Mouse (Mus musculus) midbrain, embryonic 14.5 days (tissue): ENCODE data around the gene Exosc5. TPM values are rescaled to one million over a fixed set of nuclear protein-coding genes. Genes with fewer than 3 reads are reported as not detected.

Experiments used
- ATAC-seq: fragments of 200-750 bp; cut with Nextera tagmentation; 2 replicates; pipeline ENCODE4 v1.8.0; 2017; ENCODE audit warnings: moderate number of reproducible peaks, moderate library complexity; ENCODE audit not compliant: low FRiP score, low TSS enrichment
- DNase-seq: peaks from one replicate; pipeline ENCODE4 v3.0.0-alpha.2; 2015
- H3K27ac ChIP-seq: fragments of 300-500 bp; sonication (generic); replicated peaks from 2 replicates; pipeline ENCODE4 v1.5.1; 2014; ENCODE audit warnings: mild to moderate bottlenecking, low read depth, low read length, moderate library complexity
- H3K27me3 ChIP-seq: fragments of 300-500 bp; sonication (generic); 2 replicates; pipeline ENCODE4 v1.6.1; 2014; ENCODE audit warnings: low read length, control low read depth, mixed read lengths; ENCODE audit not compliant: control insufficient read depth, insufficient read depth
- H3K36me3 ChIP-seq: fragments of 300-500 bp; sonication (generic); 2 replicates; pipeline ENCODE4 v1.6.1; 2014; ENCODE audit warnings: low read length, control low read depth; ENCODE audit not compliant: control insufficient read depth, insufficient read depth
- H3K4me1 ChIP-seq: fragments of 300-500 bp; sonication (generic); 2 replicates; pipeline ENCODE4 v1.6.1; 2014; ENCODE audit warnings: mild to moderate bottlenecking, antibody characterized with exemption, low read length, control low read depth; ENCODE audit not compliant: control insufficient read depth, insufficient read depth
- H3K4me2 ChIP-seq: fragments of 300-500 bp; sonication (generic); 2 replicates; pipeline ENCODE4 v1.6.1; 2014; ENCODE audit warnings: mild to moderate bottlenecking, low read length, moderate library complexity
- H3K4me3 ChIP-seq: fragments of 300-500 bp; sonication (generic); replicated peaks from 2 replicates; pipeline ENCODE4 v1.5.1; 2014; ENCODE audit warnings: low read depth, low read length
- H3K9ac ChIP-seq: fragments of 300-500 bp; sonication (generic); replicated peaks from 2 replicates; pipeline ENCODE4 v1.6.1; 2014; ENCODE audit warnings: mild to moderate bottlenecking, low read length, moderate library complexity
- H3K9me3 ChIP-seq: fragments of 300-500 bp; sonication (generic); 2 replicates; pipeline ENCODE4 v1.6.1; 2016; ENCODE audit warnings: low read length, control low read depth, mixed read lengths; ENCODE audit not compliant: control insufficient read depth
- WGBS: fragments of 180-500 bp; shearing (Covaris S2); extraction: QIAGEN DNeasy Blood & Tissue Kit; methylation state at CpG from one replicate; pipeline ENCODE4 v1.1.7; 2014; 5-methylcytosine and 5-hydroxymethylcytosine counted together
- polyA plus RNA-seq: library from polyadenylated mRNA; unstranded; fragments of >200 nt; fragmentation: Nextera tagmentation; extraction: Ambion mirVana; gene quantifications from 2 replicates; pipeline ENCODE4 v1.2.1, GENCODE M21; 2014

The Exosc5 gene
- 38.3 and 41.3 TPM in 2 replicates for polyA plus RNA-seq

- DNase-seq: peak; percentile 100
- Histone ChIP-seq H3K36me3 (peaks cover 10% of the 10 kb centered on the region; the same call in 1 of the 2 replicates), H3K4me1 (peaks cover 18% of the 10 kb centered on the region), H3K9ac (peak within 1 kb of the TSS; percentile 54), H3K4me2 (peak within 1 kb of the TSS; percentile 74), H3K27ac (peak within 1 kb of the TSS; percentile 50), H3K9me3 (no peaks in the 10 kb centered on the region), H3K4me3 (peak within 1 kb of the TSS; percentile 54), H3K27me3 (no peaks in the 10 kb centered on the region)
- WGBS: under 1% methylated on average over 50 of the region's 50 CpGs
- ATAC-seq: peak; percentile 99
These were observed at the start of gene Exosc5, which contains the start of gene Bckdha for GRCm38 (mm10) chr7:25658657-25659472. Gene Exosc5 (plus strand): TSS chr7:25659164. Gene Bckdha (minus strand): TSS chr7:25658981.

GRCm38 (mm10) chr7:25610056-25610455, 48.9 kb upstream of the Exosc5 start:
- Histone ChIP-seq H3K36me3 (no peaks in the 10 kb centered on the region), H3K9ac (no peak overlapping the region), H3K27me3 (no peaks in the 10 kb centered on the region), H3K9me3 (no peaks in the 10 kb centered on the region), H3K4me1 (no peaks in the 10 kb centered on the region), H3K4me2 (no peak overlapping the region), H3K4me3 (no peak overlapping the region), H3K27ac (no peak overlapping the region)
- WGBS: 44% methylated on average over 6 of the region's 6 CpGs
- DNase-seq (no peak), ATAC-seq (no peak)

GRCm38 (mm10) chr7:25611501-25611900, 47.5 kb upstream of the Exosc5 start:
- no peak for ATAC-seq
- 39% methylated on average over 7 of the region's 7 CpGs for WGBS
- Histone ChIP-seq H3K27ac (no peak overlapping the region), H3K9ac (no peak overlapping the region), H3K4me2 (no peak overlapping the region), H3K4me1 (no peaks in the 10 kb centered on the region), H3K27me3 (no peaks in the 10 kb centered on the region), H3K36me3 (no peaks in the 10 kb centered on the region), H3K9me3 (no peaks in the 10 kb centered on the region), H3K4me3 (no peak overlapping the region)
- no peak for DNase-seq

GRCm38 (mm10) chr7:25614086-25614485, 44.9 kb upstream of the Exosc5 start:
- WGBS: 88% methylated on average over 5 of the region's 5 CpGs
- ATAC-seq (no peak), DNase-seq (no peak)
- Histone ChIP-seq H3K27ac (no peak overlapping the region), H3K36me3 (no peaks in the 10 kb centered on the region), H3K4me3 (no peak overlapping the region), H3K9me3 (no peaks in the 10 kb centered on the region), H3K4me1 (no peaks in the 10 kb centered on the region), H3K27me3 (0 out of 2 replicates have a peak, but pooled peaks cover 6% of the 10 kb centered on the region), H3K4me2 (no peak overlapping the region), H3K9ac (no peak overlapping the region)

GRCm38 (mm10) chr7:25614831-25615705, 43.9 kb upstream of the Exosc5 start:
- 0 out of 2 replicates have a peak, but pooled peaks cover 6% of the 10 kb centered on the region for H3K27me3 ChIP-seq
- H3K4me2 ChIP-seq: no peak overlapping the region
- no peak overlapping the region for H3K27ac ChIP-seq
- DNase-seq: no peak
- no peaks in the 10 kb centered on the region for H3K9me3 ChIP-seq
- WGBS: 67% methylated on average over 21 of the region's 21 CpGs
- no peak overlapping the region for H3K4me3 ChIP-seq
- no peak overlapping the region for H3K9ac ChIP-seq
- H3K36me3 ChIP-seq: no peaks in the 10 kb centered on the region
- peaks cover 5% of the 10 kb centered on the region; the same call in 1 of the 2 replicates for H3K4me1 ChIP-seq
- ATAC-seq: no peak

- Histone ChIP-seq H3K27me3 (0 out of 2 replicates have a peak, but pooled peaks cover 6% of the 10 kb centered on the region), H3K27ac (no peak within 1 kb of the TSS), H3K36me3 (no peaks in the 10 kb centered on the region), H3K9me3 (no peaks in the 10 kb centered on the region), H3K4me1 (peaks cover 5% of the 10 kb centered on the region; the same call in 1 of the 2 replicates), H3K4me2 (no peak within 1 kb of the TSS), H3K9ac (no peak within 1 kb of the TSS), H3K4me3 (no peak within 1 kb of the TSS)
- ATAC-seq: no peak
- WGBS: 89% methylated on average over 5 of the region's 5 CpGs
- DNase-seq: no peak
These were observed 43.3 kb upstream of the Exosc5 start, which contains the start of gene Erich4 for GRCm38 (mm10) chr7:25615706-25616011. Gene Erich4 (minus strand): TSS chr7:25615892.

GRCm38 (mm10) chr7:25617376-25618160, 41.4 kb upstream of the Exosc5 start:
- H3K27ac ChIP-seq: no peak overlapping the region
- DNase-seq: no peak
- no peak for ATAC-seq
- H3K4me2 ChIP-seq: no peak overlapping the region
- H3K9me3 ChIP-seq: no peaks in the 10 kb centered on the region
- 86% methylated on average over 10 of the region's 10 CpGs for WGBS
- 0 out of 2 replicates have a peak, but pooled peaks cover 6% of the 10 kb centered on the region for H3K27me3 ChIP-seq
- H3K4me1 ChIP-seq: peaks cover 5% of the 10 kb centered on the region; the same call in 1 of the 2 replicates
- no peak overlapping the region for H3K4me3 ChIP-seq
- no peak overlapping the region for H3K9ac ChIP-seq
- H3K36me3 ChIP-seq: 0 out of 2 replicates have a peak, but pooled peaks cover 7% of the 10 kb centered on the region
